Mouse (Mus musculus) kidney, embryonic 16.5 days (tissue): ENCODE results near the gene Ets2. TPM values are rescaled to one million over a fixed set of nuclear protein-coding genes. Genes with fewer than 3 reads are reported as not detected.

Experiments
- ATAC-seq: fragments of 200-750 bp; cut with Nextera tagmentation; 2 replicates; pipeline ENCODE4 v1.8.0; 2017; ENCODE audit warnings: moderate TSS enrichment; ENCODE audit not compliant: low FRiP score, low TSS enrichment
- H3K27ac ChIP-seq: fragments of 300-500 bp; sonication (generic); 2 replicates; pipeline ENCODE4 v1.5.1; 2014; ENCODE audit warnings: low read length
- H3K27me3 ChIP-seq: fragments of 300-500 bp; sonication (generic); 2 replicates; pipeline ENCODE4 v1.6.1; 2014; ENCODE audit warnings: low read length, control low read depth, mixed read lengths; ENCODE audit not compliant: insufficient read depth
- H3K36me3 ChIP-seq: fragments of 300-500 bp; sonication (generic); 2 replicates; pipeline ENCODE4 v1.6.1; 2014; ENCODE audit warnings: low read length, control low read depth, mixed read lengths; ENCODE audit not compliant: insufficient read depth
- H3K4me1 ChIP-seq: fragments of 300-500 bp; sonication (generic); 2 replicates; pipeline ENCODE4 v1.6.1; 2014; ENCODE audit warnings: low read length, control low read depth, mixed read lengths; ENCODE audit not compliant: insufficient read depth
- H3K4me2 ChIP-seq: fragments of 300-500 bp; sonication (generic); replicated peaks from 2 replicates; pipeline ENCODE4 v1.6.1; 2014; ENCODE audit warnings: low read depth, low read length
- H3K4me3 ChIP-seq: fragments of 300-500 bp; sonication (generic); 2 replicates; pipeline ENCODE4 v1.5.1; 2014; ENCODE audit warnings: mild to moderate bottlenecking, low read length
- H3K9ac ChIP-seq: fragments of 300-500 bp; sonication (generic); replicated peaks from 2 replicates; pipeline ENCODE4 v1.6.1; 2014; ENCODE audit warnings: low read length
- H3K9me3 ChIP-seq: fragments of 300-500 bp; sonication (generic); 2 replicates; pipeline ENCODE4 v1.6.1; 2016; ENCODE audit warnings: low read length, control low read depth
- WGBS: fragments of 180-500 bp; shearing (Covaris S2); extraction: QIAGEN DNeasy Blood & Tissue Kit; methylation state at CpG from one replicate; pipeline ENCODE4 v1.1.7; 2014; 5-methylcytosine and 5-hydroxymethylcytosine counted together
- polyA plus RNA-seq: library from polyadenylated mRNA; unstranded; fragments of >200 nt; fragmentation: Nextera tagmentation; extraction: Ambion mirVana; gene quantifications from 2 replicates; pipeline ENCODE4 v1.2.1, GENCODE M21; 2015

The Ets2 gene
- polyA plus RNA-seq, 1 experiment from 2014 or later: 69.3 TPM

- Histone ChIP-seq H3K4me2 (no peak overlapping the region), H3K36me3 (no peaks in the 10 kb centered on the region), H3K27ac (0 out of 2 replicates have a peak overlapping the region, but pooled peaks have one; percentile 61), H3K4me3 (no peak overlapping the region), H3K9ac (no peak overlapping the region), H3K4me1 (peaks cover 19% of the 10 kb centered on the region), H3K27me3 (no peaks in the 10 kb centered on the region), H3K9me3 (no peaks in the 10 kb centered on the region)
- 59% methylated on average over 10 of the region's 10 CpGs for WGBS
- peak; percentile 69; the same call in 1 of the 2 replicates for ATAC-seq
Measured at GRCm38 (mm10) chr16:95741915-95742739, 40.3 kb downstream of the Ets2 start.

- no peak overlapping the region for H3K4me3 ChIP-seq
- no peak overlapping the region for H3K9ac ChIP-seq
- H3K4me1 ChIP-seq: peaks cover 19% of the 10 kb centered on the region
- ATAC-seq: peak; percentile 55; the same call in 1 of the 2 replicates
- H3K9me3 ChIP-seq: no peaks in the 10 kb centered on the region
- H3K4me2 ChIP-seq: no peak overlapping the region
- H3K27me3 ChIP-seq: no peaks in the 10 kb centered on the region
- H3K27ac ChIP-seq: 0 out of 2 replicates have a peak overlapping the region, but pooled peaks have one; percentile 61
- WGBS: 9% methylated on average over 6 of the region's 6 CpGs
- no peaks in the 10 kb centered on the region for H3K36me3 ChIP-seq
Measured at GRCm38 (mm10) chr16:95742740-95743030, 40.8 kb downstream of the Ets2 start.

- H3K4me1 ChIP-seq: peaks cover 19% of the 10 kb centered on the region
- no peak overlapping the region for H3K9ac ChIP-seq
- H3K36me3 ChIP-seq: no peaks in the 10 kb centered on the region
- H3K4me3 ChIP-seq: no peak overlapping the region
- no peak overlapping the region for H3K4me2 ChIP-seq
- no peak overlapping the region for H3K27ac ChIP-seq
- 46% methylated on average over 4 of the region's 4 CpGs for WGBS
- H3K27me3 ChIP-seq: no peaks in the 10 kb centered on the region
- no peak for ATAC-seq
- H3K9me3 ChIP-seq: no peaks in the 10 kb centered on the region
Measured at GRCm38 (mm10) chr16:95743104-95743503, 41.2 kb downstream of the Ets2 start.

- Histone ChIP-seq H3K9ac (no peak overlapping the region), H3K27me3 (no peaks in the 10 kb centered on the region), H3K27ac (no peak overlapping the region), H3K4me2 (no peak overlapping the region), H3K9me3 (no peaks in the 10 kb centered on the region), H3K4me3 (no peak overlapping the region), H3K36me3 (no peaks in the 10 kb centered on the region), H3K4me1 (peaks cover 25% of the 10 kb centered on the region)
- WGBS: 41% methylated on average over 8 of the region's 8 CpGs
- no peak for ATAC-seq
Measured at GRCm38 (mm10) chr16:95744771-95745170, 42.9 kb downstream of the Ets2 start.

GRCm38 (mm10) chr16:95745685-95746084 is 43.8 kb downstream of the Ets2 start:
- ATAC-seq: no peak
- Histone ChIP-seq H3K4me3 (no peak overlapping the region), H3K9me3 (no peaks in the 10 kb centered on the region), H3K4me1 (peaks cover 27% of the 10 kb centered on the region), H3K27ac (no peak overlapping the region), H3K4me2 (no peak overlapping the region), H3K36me3 (no peaks in the 10 kb centered on the region), H3K9ac (no peak overlapping the region), H3K27me3 (no peaks in the 10 kb centered on the region)
- 83% methylated on average over 3 of the region's 3 CpGs for WGBS

GRCm38 (mm10) chr16:95746565-95746964 is 44.7 kb downstream of the Ets2 start:
- H3K4me1 ChIP-seq: peaks cover 21% of the 10 kb centered on the region
- H3K9me3 ChIP-seq: no peaks in the 10 kb centered on the region
- H3K4me3 ChIP-seq: no peak overlapping the region
- H3K27ac ChIP-seq: no peak overlapping the region; the same call in 1 of the 2 replicates
- no peaks in the 10 kb centered on the region for H3K27me3 ChIP-seq
- H3K9ac ChIP-seq: no peak overlapping the region
- 0 out of 2 replicates have a peak, but pooled peaks have one; percentile 55 for ATAC-seq
- H3K36me3 ChIP-seq: no peaks in the 10 kb centered on the region
- WGBS: 76% methylated on average over 2 of the region's 2 CpGs
- no peak overlapping the region for H3K4me2 ChIP-seq

GRCm38 (mm10) chr16:95749291-95750103 is 47.6 kb downstream of the Ets2 start:
- H3K27me3 ChIP-seq: no peaks in the 10 kb centered on the region
- ATAC-seq: no peak
- H3K9me3 ChIP-seq: no peaks in the 10 kb centered on the region
- H3K4me1 ChIP-seq: peaks cover 8% of the 10 kb centered on the region; the same call in 1 of the 2 replicates
- 66% methylated on average over 12 of the region's 12 CpGs for WGBS
- no peak overlapping the region for H3K27ac ChIP-seq
- H3K4me3 ChIP-seq: no peak overlapping the region
- no peaks in the 10 kb centered on the region for H3K36me3 ChIP-seq
- H3K4me2 ChIP-seq: no peak overlapping the region
- H3K9ac ChIP-seq: no peak overlapping the region

GRCm38 (mm10) chr16:95750211-95750629 is 48.3 kb downstream of the Ets2 start:
- ATAC-seq: no peak
- 78% methylated on average over 6 of the region's 6 CpGs for WGBS
- no peak overlapping the region for H3K9ac ChIP-seq
- H3K36me3 ChIP-seq: no peaks in the 10 kb centered on the region
- H3K4me3 ChIP-seq: no peak overlapping the region
- H3K27ac ChIP-seq: no peak overlapping the region
- H3K4me2 ChIP-seq: no peak overlapping the region
- no peaks in the 10 kb centered on the region for H3K27me3 ChIP-seq
- H3K4me1 ChIP-seq: peaks cover 8% of the 10 kb centered on the region; the same call in 1 of the 2 replicates
- H3K9me3 ChIP-seq: no peaks in the 10 kb centered on the region

- H3K9me3 ChIP-seq: no peaks in the 10 kb centered on the region
- WGBS: 51% methylated on average over 9 of the region's 9 CpGs
- H3K4me2 ChIP-seq: no peak overlapping the region
- ATAC-seq: no peak
- H3K9ac ChIP-seq: no peak overlapping the region
- H3K4me3 ChIP-seq: no peak overlapping the region
- peaks cover 8% of the 10 kb centered on the region; the same call in 1 of the 2 replicates for H3K4me1 ChIP-seq
- H3K36me3 ChIP-seq: no peaks in the 10 kb centered on the region
- no peak overlapping the region for H3K27ac ChIP-seq
- H3K27me3 ChIP-seq: no peaks in the 10 kb centered on the region
Measured at GRCm38 (mm10) chr16:95752502-95752901, 50.6 kb downstream of the Ets2 start.
